Mouse (Mus musculus) embryonic facial prominence, embryonic 10.5 days (tissue): ENCODE data around the gene Lrrn4cl. TPM values are rescaled to one million over a fixed set of nuclear protein-coding genes. Genes with fewer than 3 reads are reported as not detected.

ENCODE experiments used
- DNase-seq: peaks from one replicate; pipeline ENCODE4 v3.0.0-alpha.2; 2017; ENCODE audit warnings: low spot score
- H3K27ac ChIP-seq: fragments of 300-500 bp; sonication (generic); replicated peaks from 2 replicates; pipeline ENCODE4 v1.5.1; 2016; ENCODE audit warnings: mild to moderate bottlenecking
- H3K27me3 ChIP-seq: fragments of 300-500 bp; sonication (generic); replicated peaks from 2 replicates; pipeline ENCODE4 v1.6.1; 2016; ENCODE audit warnings: low read depth, mild to moderate bottlenecking; ENCODE audit not compliant: poor library complexity, severe bottlenecking
- H3K36me3 ChIP-seq: fragments of 300-500 bp; sonication (generic); replicated peaks from 2 replicates; pipeline ENCODE4 v1.6.1; 2016; ENCODE audit warnings: mild to moderate bottlenecking, moderate library complexity
- H3K4me1 ChIP-seq: fragments of 300-500 bp; sonication (generic); 2 replicates; pipeline ENCODE4 v1.6.1; 2016
- H3K4me3 ChIP-seq: fragments of 300-500 bp; sonication (generic); 2 replicates; pipeline ENCODE4 v1.5.1; 2016; ENCODE audit warnings: mild to moderate bottlenecking, moderate library complexity
- H3K9me3 ChIP-seq: fragments of 300-500 bp; sonication (generic); 2 replicates; pipeline ENCODE4 v1.6.1; 2016; ENCODE audit warnings: mild to moderate bottlenecking
- WGBS: fragments of 180-500 bp; shearing (Covaris S2); methylation state at CpG from one replicate; pipeline ENCODE4 v1.1.7; 2016; 5-methylcytosine and 5-hydroxymethylcytosine counted together
- polyA plus RNA-seq: library from polyadenylated mRNA; unstranded; fragments of >200 nt; fragmentation: Nextera tagmentation; extraction: Ambion mirVana; gene quantifications from 2 replicates; pipeline ENCODE4 v1.2.1, GENCODE M21; 2016

Gene Lrrn4cl
- 0.55 and 0.57 TPM in 2 replicates for polyA plus RNA-seq

- Histone ChIP-seq H3K9me3 (no peaks in the 10 kb centered on the region), H3K27me3 (no peaks in the 10 kb centered on the region), H3K4me3 (no peak within 1 kb of the TSS), H3K36me3 (peaks cover 35% of the 10 kb centered on the region), H3K4me1 (peaks cover 27% of the 10 kb centered on the region), H3K27ac (peak within 1 kb of the TSS; percentile 31)
- peak; percentile 55 for DNase-seq
- 21% methylated on average over 7 of the region's 7 CpGs for WGBS
Measured at GRCm38 (mm10) chr19:8850402-8850901, at the start of gene Lrrn4cl. Gene Lrrn4cl (plus strand): TSS chr19:8850768.

GRCm38 (mm10) chr19:8802130-8802821 is 48.3 kb upstream of the Lrrn4cl start, which contains the start of gene Zbtb3:
Gene Zbtb3 (plus strand): TSS chr19:8802555.
- under 1% methylated on average over 30 of the region's 30 CpGs for WGBS
- Histone ChIP-seq H3K27me3 (no peaks in the 10 kb centered on the region), H3K4me1 (peaks cover 24% of the 10 kb centered on the region), H3K36me3 (peaks cover 44% of the 10 kb centered on the region), H3K4me3 (peak within 1 kb of the TSS; percentile 71), H3K9me3 (no peaks in the 10 kb centered on the region), H3K27ac (peak within 1 kb of the TSS; percentile 91)
- peak; percentile 95 for DNase-seq

GRCm38 (mm10) chr19:8803204-8803780 is 47.3 kb upstream of the Lrrn4cl start:
- Histone ChIP-seq H3K36me3 (peaks cover 55% of the 10 kb centered on the region), H3K9me3 (no peaks in the 10 kb centered on the region), H3K4me3 (peak overlapping the region; percentile 71), H3K4me1 (peaks cover 18% of the 10 kb centered on the region), H3K27me3 (no peaks in the 10 kb centered on the region), H3K27ac (peak overlapping the region; percentile 91)
- DNase-seq: no peak
- 91% methylated on average over 9 of the region's 9 CpGs for WGBS

GRCm38 (mm10) chr19:8803879-8804660 is 46.5 kb upstream of the Lrrn4cl start:
- no peak for DNase-seq
- 92% methylated on average over 11 of the region's 11 CpGs for WGBS
- Histone ChIP-seq H3K27me3 (no peaks in the 10 kb centered on the region), H3K27ac (no peak overlapping the region), H3K36me3 (peaks cover 62% of the 10 kb centered on the region), H3K9me3 (no peaks in the 10 kb centered on the region), H3K4me3 (no peak overlapping the region), H3K4me1 (peaks cover 14% of the 10 kb centered on the region)

- H3K9me3 ChIP-seq: no peaks in the 10 kb centered on the region
- peaks cover 89% of the 10 kb centered on the region for H3K36me3 ChIP-seq
- H3K4me1 ChIP-seq: peaks cover 10% of the 10 kb centered on the region
- no peak overlapping the region for H3K4me3 ChIP-seq
- no peaks in the 10 kb centered on the region for H3K27me3 ChIP-seq
- 92% methylated on average over 5 of the region's 5 CpGs for WGBS
- no peak overlapping the region for H3K27ac ChIP-seq
- no peak for DNase-seq
Measured at GRCm38 (mm10) chr19:8806810-8807209, 43.8 kb upstream of the Lrrn4cl start.

- H3K4me1 ChIP-seq: peaks cover 29% of the 10 kb centered on the region
- H3K27ac ChIP-seq: no peak overlapping the region
- H3K4me3 ChIP-seq: no peak overlapping the region
- no peak for DNase-seq
- H3K9me3 ChIP-seq: no peaks in the 10 kb centered on the region
- H3K36me3 ChIP-seq: peaks cover 69% of the 10 kb centered on the region
- 88% methylated on average over 11 of the region's 11 CpGs for WGBS
- no peaks in the 10 kb centered on the region for H3K27me3 ChIP-seq
Measured at GRCm38 (mm10) chr19:8815812-8816211, 34.8 kb upstream of the Lrrn4cl start.

GRCm38 (mm10) chr19:8817001-8817400 is 33.6 kb upstream of the Lrrn4cl start:
- Histone ChIP-seq H3K9me3 (no peaks in the 10 kb centered on the region), H3K36me3 (peaks cover 60% of the 10 kb centered on the region), H3K4me1 (peaks cover 37% of the 10 kb centered on the region), H3K27me3 (no peaks in the 10 kb centered on the region), H3K4me3 (peak overlapping the region; percentile 100), H3K27ac (no peak overlapping the region)
- no peak for DNase-seq
- 81% methylated on average over 3 of the region's 3 CpGs for WGBS

GRCm38 (mm10) chr19:8818301-8818798 is 32.2 kb upstream of the Lrrn4cl start:
- Histone ChIP-seq H3K4me1 (peaks cover 48% of the 10 kb centered on the region), H3K27me3 (no peaks in the 10 kb centered on the region), H3K9me3 (no peaks in the 10 kb centered on the region), H3K27ac (peak overlapping the region; percentile 97), H3K36me3 (peaks cover 58% of the 10 kb centered on the region), H3K4me3 (peak overlapping the region; percentile 100)
- WGBS: 38% methylated on average over 14 of the region's 14 CpGs
- no peak for DNase-seq

GRCm38 (mm10) chr19:8818801-8819595 is 31.6 kb upstream of the Lrrn4cl start, which contains the start of gene Ttc9c:
Gene Ttc9c (minus strand): TSS chr19:8819333.
- peaks cover 48% of the 10 kb centered on the region for H3K4me1 ChIP-seq
- peak within 1 kb of the TSS; percentile 100 for H3K4me3 ChIP-seq
- peak within 1 kb of the TSS; percentile 97 for H3K27ac ChIP-seq
- under 1% methylated on average over 33 of the region's 33 CpGs for WGBS
- H3K27me3 ChIP-seq: no peaks in the 10 kb centered on the region
- H3K36me3 ChIP-seq: peaks cover 58% of the 10 kb centered on the region
- no peaks in the 10 kb centered on the region for H3K9me3 ChIP-seq
- DNase-seq: peak; percentile 97

- peak; percentile 98 for DNase-seq
- Histone ChIP-seq H3K27me3 (no peaks in the 10 kb centered on the region), H3K36me3 (peaks cover 58% of the 10 kb centered on the region), H3K4me3 (peak within 1 kb of the TSS; percentile 100), H3K4me1 (peaks cover 48% of the 10 kb centered on the region), H3K9me3 (no peaks in the 10 kb centered on the region), H3K27ac (peak within 1 kb of the TSS; percentile 97)
- under 1% methylated on average over 83 of the region's 83 CpGs for WGBS
Measured at GRCm38 (mm10) chr19:8819596-8820423, 30.8 kb upstream of the Lrrn4cl start, which contains the start of gene Hnrnpul2. Gene Hnrnpul2 (plus strand): TSS chr19:8820010.

- no peak for DNase-seq
- H3K36me3 ChIP-seq: peaks cover 58% of the 10 kb centered on the region
- H3K9me3 ChIP-seq: no peaks in the 10 kb centered on the region
- peak overlapping the region; percentile 97 for H3K27ac ChIP-seq
- H3K27me3 ChIP-seq: no peaks in the 10 kb centered on the region
- under 1% methylated on average over 48 of the region's 48 CpGs for WGBS
- peak overlapping the region; percentile 100 for H3K4me3 ChIP-seq
- H3K4me1 ChIP-seq: peaks cover 46% of the 10 kb centered on the region
Measured at GRCm38 (mm10) chr19:8820424-8820956, 30.1 kb upstream of the Lrrn4cl start.
